Mouse (Mus musculus) urinary bladder, postnatal 36 days (tissue): ENCODE data around the gene Cdkn1b.

Experiments
- DNase-seq, 2 experiments: peaks; one replicate each; pipeline ENCODE4 v3.0.0; 2022; ENCODE audit warnings: low spot score in 2 of 2, mixed read lengths in 1 of 2

The Cdkn1b gene

GRCm38 (mm10) chr6:134968326-134968725 lies 48.1 kb downstream of the Cdkn1b start:
- no peak for DNase-seq

- DNase-seq: no peak
Measured at GRCm38 (mm10) chr6:134969498-134969897, 49.3 kb downstream of the Cdkn1b start.

- DNase-seq: no peak
Measured at GRCm38 (mm10) chr6:134972096-134972495, 51.9 kb downstream of the Cdkn1b start.
